Mouse (Mus musculus) left cerebral cortex, postnatal 36 days (tissue): Measurements from ENCODE around the gene Vmn1r26. TPM values are rescaled to one million over a fixed set of nuclear protein-coding genes. Genes with fewer than 3 reads are reported as not detected.
"Not testable (repeated sequence)": the region's sequence is repeated elsewhere in the genome, so short reads cannot be mapped to it uniquely, and the experiment has no call there.

ENCODE experiments used
- DNase-seq, 2 experiments: peaks; one replicate each; pipeline ENCODE4 v3.0.0; 2021 to 2022; ENCODE audit warnings: low spot score in 2 of 2, mixed read lengths in 1 of 2
- intact Hi-C: fragments of 180-260 bp; cut with DNase I; formaldehyde crosslinking; loops from one replicate; pipeline ENCODE4 v1.15.1; 2025
- total RNA-seq, 2 experiments: library from RNA; stranded (reverse); gene quantifications; 2 replicates each; pipeline ENCODE4 v1.2.3; 2021

Vmn1r26 gene
- total RNA-seq = not detected

DNA sequence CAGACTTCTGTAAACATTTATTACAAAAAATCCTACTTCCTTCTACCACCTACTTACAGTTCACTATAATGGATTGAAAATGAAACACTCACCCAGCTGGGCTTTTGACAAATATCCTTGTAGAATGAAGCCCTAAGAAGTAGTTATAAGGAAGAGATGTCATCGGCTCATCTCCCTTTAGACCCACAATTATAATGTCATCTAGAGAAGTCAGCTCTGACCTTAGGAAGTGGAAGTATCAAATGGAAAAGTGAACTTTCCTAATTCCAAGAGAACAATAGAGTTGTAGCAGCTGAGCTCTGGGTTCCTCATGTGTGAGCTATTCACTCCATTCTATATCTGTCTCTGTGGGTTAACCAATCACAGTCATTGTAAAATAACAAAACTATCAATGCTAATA, at the start of gene Vmn1r26:
Vmn1r26 (minus strand) TSS at position 101 of the 400 bp plus-strand sequence.
- no peak for DNase-seq
- intact Hi-C loops = no loop called here

DNA sequence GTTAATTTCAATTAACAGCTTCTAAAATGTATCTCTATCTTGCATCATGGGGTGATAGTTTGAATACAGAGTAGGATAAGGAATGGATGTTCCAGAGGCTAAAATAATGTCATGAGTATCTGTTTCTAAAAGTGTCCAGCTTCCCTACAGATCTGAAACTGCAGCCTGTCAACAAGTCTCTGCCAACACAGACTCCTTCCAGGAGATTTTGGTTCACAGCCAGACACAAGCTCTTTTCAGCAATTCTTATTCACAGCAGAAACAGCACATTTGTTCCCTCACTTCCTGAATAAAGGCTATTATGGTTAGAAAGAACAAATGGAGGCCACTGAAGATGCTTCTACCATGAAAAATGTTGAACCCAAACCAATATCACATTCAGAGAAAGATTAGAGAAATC, 29.1 kb upstream of the Vmn1r26 start:
- intact Hi-C loops = no loop called here

DNA sequence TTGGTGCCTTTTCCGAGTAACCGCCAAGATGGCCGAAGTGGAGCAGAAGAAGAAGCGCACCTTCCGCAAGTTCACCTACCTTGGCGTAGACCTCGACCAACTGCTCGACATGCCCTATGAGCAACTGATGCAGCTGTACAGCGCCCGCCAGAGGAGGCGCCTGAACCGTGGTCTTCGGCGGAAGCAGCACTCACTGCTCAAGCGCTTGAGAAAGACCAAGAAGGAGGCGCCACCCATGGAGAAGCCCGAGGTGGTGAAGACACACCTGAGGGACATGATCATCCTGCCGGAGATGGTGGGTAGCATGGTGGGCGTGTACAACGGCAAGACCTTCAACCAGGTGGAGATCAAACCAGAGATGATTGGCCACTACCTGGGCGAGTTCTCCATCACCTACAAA, 2.5 kb upstream of the Vmn1r26 start:
- intact Hi-C loops, DNase-seq: not testable (repeated sequence)

More for the DNA sequence above, 29.1 kb upstream of the Vmn1r26 start:
- DNase-seq = peak in 1 of 2 experiments; percentile 9

DNA sequence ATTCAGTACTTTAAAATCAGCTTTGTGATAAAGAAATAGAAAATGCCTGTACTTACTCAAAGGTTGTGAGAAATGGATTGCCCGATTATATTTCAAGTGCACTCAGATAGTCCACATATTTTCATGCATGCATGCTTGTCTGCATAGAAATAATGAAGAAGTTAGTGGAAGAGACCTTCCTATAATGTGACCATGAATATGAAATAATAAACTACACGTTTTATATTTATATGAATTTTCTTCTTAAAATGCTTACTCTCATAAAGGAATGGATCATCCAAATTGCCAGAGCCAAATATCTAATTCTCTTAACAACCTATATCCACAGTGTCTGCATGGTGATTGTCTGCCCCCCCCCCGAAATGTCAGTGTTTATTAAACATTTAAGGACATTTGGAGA, 34.2 kb downstream of the Vmn1r26 start, which contains the start of gene Vmn1r25:
Vmn1r25 (minus strand) TSS at position 101 of the 400 bp plus-strand sequence.
- DNase-seq = no peak
- intact Hi-C loops = no loop called here

DNA sequence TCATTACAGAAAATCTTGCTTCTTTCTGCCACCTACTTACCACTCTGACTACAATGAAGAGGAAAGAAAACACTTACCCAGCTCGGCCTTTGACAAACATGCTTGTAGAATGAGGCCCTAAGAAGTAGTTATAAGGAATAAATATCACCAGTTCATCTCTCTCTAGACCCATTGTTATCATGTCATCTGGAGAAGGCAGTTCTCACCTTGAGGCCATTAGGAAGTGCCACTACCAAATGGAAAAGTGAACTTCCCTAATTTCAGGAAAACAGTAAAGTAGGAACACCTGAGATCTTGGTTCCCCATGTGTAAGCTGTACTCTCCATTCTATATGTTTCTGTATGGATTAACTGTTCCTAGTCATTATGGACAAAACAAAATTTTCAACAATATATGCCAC, 53.6 kb downstream of the Vmn1r26 start, which contains the start of gene Vmn1r24:
Vmn1r24 (minus strand) TSS at position 101 of the 400 bp plus-strand sequence.
- DNase-seq, intact Hi-C loops: not testable (repeated sequence)

Other genes with a start within 250 kb of the Vmn1r26 start
- gene Vopp1, start 190.0 kb downstream of the Vmn1r26 start, total RNA-seq = 100 to 1,000 TPM; 131 to 139 TPM
- not detected for gene Vmn1r21, start 164.8 kb downstream of the Vmn1r26 start, total RNA-seq
- not detected for gene Vmn1r22, start 107.1 kb downstream of the Vmn1r26 start, total RNA-seq
- not detected for gene Vmn1r23, start 88.3 kb downstream of the Vmn1r26 start, total RNA-seq
- gene Vmn1r24, start 53.7 kb downstream of the Vmn1r26 start, total RNA-seq = not detected
- gene Vmn1r25, start 34.3 kb downstream of the Vmn1r26 start, total RNA-seq = not detected
- gene Vmn1r27, start 203.7 kb upstream of the Vmn1r26 start, total RNA-seq = not detected
- not detected for gene Vmn1r28, start 246.9 kb upstream of the Vmn1r26 start, total RNA-seq